Mouse (Mus musculus) splenic B cell, adult 2 months (primary cell): ENCODE data around the gene Spns2.

Experiments used
- DNase-seq: peaks from one replicate; pipeline ENCODE4 v3.0.0-alpha.2; 2011; ENCODE audit warnings: low read depth, low spot score
- H3K27me3 ChIP-seq: 2 replicates; pipeline ENCODE4 v1.6.1; 2012; ENCODE audit warnings: mild to moderate bottlenecking, low read length, moderate library complexity, mixed read lengths; ENCODE audit not compliant: control insufficient read depth, poor library complexity, insufficient read depth, severe bottlenecking
- H3K36me3 ChIP-seq: 2 replicates; pipeline ENCODE4 v1.6.1; 2012; ENCODE audit warnings: mild to moderate bottlenecking, low read length, moderate library complexity, mixed read lengths; ENCODE audit not compliant: control insufficient read depth, poor library complexity, insufficient read depth, severe bottlenecking

Gene Spns2

GRCm38 (mm10) chr11:72473540-72473939 lies 16.2 kb downstream of the Spns2 start:
- no peaks in the 10 kb centered on the region for H3K27me3 ChIP-seq
- H3K36me3 ChIP-seq, result no peaks in the 10 kb centered on the region
- DNase-seq, result no peak

DNA sequence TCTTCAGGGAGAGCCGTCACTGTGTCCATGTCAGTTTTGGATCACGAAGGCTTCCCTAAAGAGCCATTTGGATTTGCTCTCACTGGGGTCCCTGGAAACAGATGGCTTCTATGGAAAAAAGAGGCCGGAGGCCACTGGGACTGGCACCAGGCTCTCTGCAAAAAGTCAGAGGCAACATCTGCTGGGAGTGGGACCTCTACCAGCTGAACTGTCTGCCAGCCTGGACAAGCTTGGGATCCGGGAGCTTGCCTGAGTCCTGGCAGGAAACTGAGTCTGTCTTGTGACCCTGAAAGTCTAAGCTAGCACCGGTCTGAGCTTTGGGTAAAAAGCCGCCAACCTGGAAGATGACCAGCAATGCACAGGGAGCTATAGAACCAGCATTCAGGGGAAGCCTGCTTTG lies 18.3 kb downstream of the Spns2 start:
- no peaks in the 10 kb centered on the region for H3K27me3 ChIP-seq
- H3K36me3 ChIP-seq, result no peaks in the 10 kb centered on the region
- DNase-seq, result no peak

DNA sequence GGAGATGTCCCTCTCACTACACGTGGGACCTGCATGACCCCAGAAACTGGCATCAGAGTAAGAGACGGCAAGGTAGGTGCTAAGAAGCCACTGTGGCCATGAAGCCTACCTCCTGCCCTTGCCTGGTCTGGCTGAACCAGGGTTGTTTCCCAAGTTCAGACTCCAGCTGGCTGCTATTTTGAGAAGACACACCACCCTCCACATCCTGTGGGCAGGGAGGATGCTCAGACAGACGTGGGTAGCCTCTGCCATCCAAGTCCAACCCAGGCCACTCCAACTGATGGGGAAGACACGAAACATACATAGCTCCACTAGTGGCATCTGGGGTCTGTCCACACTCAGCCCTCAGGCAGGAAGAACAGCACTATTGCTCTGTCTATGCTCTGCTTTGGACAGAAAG lies 19.7 kb downstream of the Spns2 start:
- no peaks in the 10 kb centered on the region for H3K36me3 ChIP-seq
- no peak for DNase-seq
- no peaks in the 10 kb centered on the region for H3K27me3 ChIP-seq

DNA sequence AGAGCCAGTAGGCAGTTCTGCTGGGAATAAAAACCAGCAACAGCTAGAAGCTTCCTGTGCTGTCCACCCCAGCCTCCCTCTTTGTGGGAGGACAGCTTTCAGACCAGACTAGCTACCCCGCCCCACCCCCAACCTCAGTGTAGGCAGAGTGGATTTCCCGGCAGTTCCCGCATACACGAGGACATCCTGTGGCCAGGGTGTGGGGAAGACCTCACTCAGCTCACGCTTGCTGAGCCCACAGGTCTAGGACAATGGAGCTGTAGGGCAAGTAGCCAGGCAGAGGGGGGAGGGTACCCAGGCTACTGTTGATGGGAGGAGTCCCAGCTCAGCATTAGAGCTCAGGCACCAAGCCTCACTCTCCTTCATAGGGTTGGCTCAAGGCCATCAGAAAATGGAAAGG lies 20.5 kb downstream of the Spns2 start:
- Histone ChIP-seq H3K27me3 (no peaks in the 10 kb centered on the region), H3K36me3 (no peaks in the 10 kb centered on the region)
- DNase-seq, result no peak

DNA sequence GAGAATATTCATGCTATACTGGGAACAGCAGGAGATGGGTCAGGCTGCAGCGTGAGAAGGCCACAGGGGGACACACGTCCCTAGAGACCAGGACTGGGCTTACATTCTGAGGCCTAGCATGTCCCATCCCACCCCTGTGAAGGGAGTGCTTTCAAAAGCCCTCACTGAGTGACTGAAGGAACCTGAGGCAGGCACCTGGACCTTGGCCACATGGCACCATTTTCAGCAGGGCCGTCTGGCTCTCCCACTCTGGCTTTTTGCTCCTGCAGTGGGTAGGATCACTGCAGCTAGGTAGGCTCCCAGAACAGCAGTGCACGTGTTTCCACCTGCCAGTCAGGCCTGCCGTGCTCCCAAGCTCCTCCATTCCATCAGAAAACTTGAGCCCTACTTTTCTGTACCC lies 21.2 kb downstream of the Spns2 start:
- Histone ChIP-seq H3K27me3 (no peaks in the 10 kb centered on the region), H3K36me3 (no peaks in the 10 kb centered on the region)
- no peak for DNase-seq

DNA sequence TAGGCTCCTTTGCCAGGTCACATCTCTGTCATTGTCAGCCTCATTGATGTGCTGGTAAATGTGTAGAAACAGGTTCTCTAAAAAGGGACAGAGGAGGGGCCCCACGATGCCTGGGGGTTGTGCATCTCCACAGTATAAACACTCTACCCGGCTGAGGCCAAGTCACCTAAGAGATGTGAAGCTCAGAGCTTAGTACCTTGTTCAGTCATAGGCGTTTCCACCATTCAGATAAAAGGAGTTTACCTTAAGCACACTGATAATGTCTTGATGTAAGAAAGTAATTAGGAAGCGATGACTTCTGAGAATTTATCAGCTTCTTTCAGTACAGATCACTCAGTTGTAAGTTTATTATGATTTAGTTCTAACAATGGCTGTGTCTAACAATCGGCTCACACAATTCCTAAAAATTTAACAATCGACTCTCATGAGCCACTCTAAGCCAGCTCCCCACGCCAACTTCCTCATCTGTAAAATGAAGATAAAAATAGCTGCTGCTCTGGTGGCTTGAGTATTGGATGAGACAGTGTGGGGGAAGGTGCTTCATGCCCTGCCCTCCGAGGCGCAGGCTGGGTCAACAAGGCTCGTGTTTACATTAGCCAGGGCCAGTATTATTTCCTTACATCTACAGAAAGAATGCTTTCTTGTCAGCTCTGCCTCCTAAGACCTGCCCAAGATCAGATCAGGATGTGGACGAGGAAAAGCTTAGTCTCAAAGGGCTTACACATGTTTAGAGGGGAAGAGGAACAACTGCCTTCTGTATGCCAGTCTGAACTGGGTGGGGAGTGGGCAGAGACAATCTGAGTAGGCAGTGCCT lies 22.8 kb downstream of the Spns2 start:
- Histone ChIP-seq H3K36me3 (no peaks in the 10 kb centered on the region), H3K27me3 (no peaks in the 10 kb centered on the region)
- DNase-seq, result peak; percentile 50

GRCm38 (mm10) chr11:72465978-72466693 lies 23.6 kb downstream of the Spns2 start:
- H3K36me3 ChIP-seq, result no peaks in the 10 kb centered on the region
- H3K27me3 ChIP-seq, result no peaks in the 10 kb centered on the region
- peak; percentile 80 for DNase-seq

- no peaks in the 10 kb centered on the region for H3K36me3 ChIP-seq
- no peak for DNase-seq
- H3K27me3 ChIP-seq, result no peaks in the 10 kb centered on the region
Measured at GRCm38 (mm10) chr11:72464821-72465220, 24.9 kb downstream of the Spns2 start.

DNA sequence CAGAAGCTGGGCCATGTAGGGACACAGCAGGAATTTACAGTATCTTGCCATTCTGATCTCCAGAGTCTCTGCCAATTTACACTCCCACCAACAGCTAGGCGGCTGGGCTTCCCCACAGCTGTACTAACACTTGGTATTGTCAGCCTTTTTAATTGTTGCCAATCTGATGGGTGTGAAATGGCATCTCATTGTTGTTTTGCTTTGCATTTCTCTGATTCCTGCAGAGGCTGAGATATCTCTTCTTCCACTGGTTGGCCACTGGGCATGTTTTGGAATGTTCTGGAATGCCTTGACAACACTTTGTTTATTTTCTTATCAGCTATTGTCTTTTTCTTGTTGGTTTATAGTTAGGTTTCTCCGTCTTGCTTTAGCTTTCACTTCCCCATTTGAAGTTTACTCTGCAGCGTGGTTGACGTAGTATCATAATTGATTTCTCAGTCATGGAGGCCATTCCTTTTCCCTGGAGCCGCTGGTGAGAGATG lies 28.2 kb downstream of the Spns2 start:
- Histone ChIP-seq H3K27me3 (no peaks in the 10 kb centered on the region), H3K36me3 (peaks cover 2% of the 10 kb centered on the region)
- DNase-seq, result peak; percentile 65

- no peak for DNase-seq
- Histone ChIP-seq H3K27me3 (no peaks in the 10 kb centered on the region), H3K36me3 (peaks cover 4% of the 10 kb centered on the region)
Measured at GRCm38 (mm10) chr11:72458502-72458901, 31.2 kb downstream of the Spns2 start.

DNA sequence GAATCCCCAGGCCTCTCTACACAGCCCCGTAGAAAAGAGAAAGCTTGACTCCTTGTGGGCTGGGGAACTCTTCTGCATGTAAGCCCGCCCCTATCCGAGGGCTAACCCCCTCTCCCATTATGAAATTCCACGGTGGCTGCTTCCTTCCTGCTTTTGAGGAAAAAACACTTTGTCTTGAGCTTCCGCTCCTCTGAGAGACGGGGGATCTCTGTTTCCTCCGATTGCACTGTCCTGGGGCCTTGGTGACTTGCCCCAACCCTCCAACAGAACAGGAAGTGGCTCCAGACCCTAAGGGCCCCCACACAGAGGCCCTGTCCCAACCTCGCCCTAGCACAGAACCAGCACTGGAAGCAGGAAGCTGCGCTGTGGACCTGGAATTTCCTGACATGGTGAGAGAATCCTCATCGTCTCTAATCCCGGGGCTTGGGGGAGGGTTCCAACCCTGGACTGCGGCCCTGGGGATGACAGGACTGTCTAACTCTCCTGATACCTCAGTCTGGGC lies 31.7 kb downstream of the Spns2 start:
- no peak for DNase-seq

DNA sequence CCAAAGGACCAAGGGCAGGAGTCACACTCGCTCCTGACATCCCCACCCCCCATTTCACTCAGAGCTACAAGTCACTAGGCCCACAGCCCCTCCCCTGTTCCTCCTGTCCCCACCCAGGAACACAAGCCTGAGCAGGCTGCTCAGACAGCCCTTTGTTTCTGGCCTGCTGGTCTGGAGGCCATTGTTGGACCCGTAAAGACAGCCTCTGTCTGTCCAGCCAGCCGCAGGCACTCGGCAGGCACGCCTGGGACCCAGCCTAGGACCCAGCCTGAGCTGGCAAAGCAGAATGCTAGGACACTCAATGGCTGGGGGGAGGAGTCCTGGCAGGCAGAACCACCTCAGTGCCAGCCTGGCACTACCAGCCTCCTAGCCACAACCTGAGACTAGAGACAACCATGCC lies 34.0 kb downstream of the Spns2 start:
- H3K36me3 ChIP-seq, result peaks cover 12% of the 10 kb centered on the region
- no peak for DNase-seq
- H3K27me3 ChIP-seq, result no peaks in the 10 kb centered on the region

More for the DNA sequence above, 31.7 kb downstream of the Spns2 start:
- Histone ChIP-seq H3K27me3 (no peaks in the 10 kb centered on the region), H3K36me3 (peaks cover 4% of the 10 kb centered on the region)

- DNase-seq, result no peak
- H3K36me3 ChIP-seq, result peaks cover 23% of the 10 kb centered on the region
- no peaks in the 10 kb centered on the region for H3K27me3 ChIP-seq
Measured at GRCm38 (mm10) chr11:72453105-72453953, 36.4 kb downstream of the Spns2 start.

DNA sequence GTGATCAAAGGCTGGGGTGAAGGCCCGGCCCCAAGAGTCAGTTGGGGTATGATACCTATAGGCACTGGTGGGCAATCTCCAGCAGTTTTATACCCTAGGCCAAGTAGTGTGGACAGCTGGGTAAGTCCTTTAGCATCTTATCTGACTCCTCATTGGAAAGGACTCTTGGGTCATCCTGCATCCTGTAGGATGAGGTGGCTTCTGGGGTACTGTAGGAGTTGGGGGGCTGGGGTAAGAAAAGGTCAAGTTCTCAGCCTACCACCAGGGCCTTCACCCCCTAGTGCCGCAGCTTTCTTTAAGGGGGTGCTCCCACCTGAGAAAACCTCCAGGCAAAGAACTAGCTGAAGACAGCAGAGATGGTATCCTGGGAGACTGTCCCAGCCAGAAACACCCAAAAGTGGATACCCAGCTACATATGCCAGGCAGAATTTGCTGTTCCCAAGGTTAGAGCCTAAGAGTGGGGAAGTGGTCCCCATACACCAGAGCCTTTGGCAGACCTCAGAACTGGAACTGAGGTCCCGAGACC lies 37.5 kb downstream of the Spns2 start:
- DNase-seq, result no peak
- peaks cover 25% of the 10 kb centered on the region for H3K36me3 ChIP-seq
- H3K27me3 ChIP-seq, result no peaks in the 10 kb centered on the region
